Mouse (Mus musculus) small intestine, adult 2 months (tissue): ENCODE data around the gene Pdss2. TPM values are rescaled to one million over a fixed set of nuclear protein-coding genes. Genes with fewer than 3 reads are reported as not detected.

Source experiments
- H3K27ac ChIP-seq: fragments of 200-500 bp; 2 replicates; pipeline ENCODE4 v1.5.1; 2012; ENCODE audit warnings: low read depth, low read length, control low read depth, inconsistent platforms; ENCODE audit not compliant: insufficient read depth
- H3K27me3 ChIP-seq: fragments of 200-500 bp; 2 replicates; pipeline ENCODE4 v1.6.1; 2012; ENCODE audit warnings: mild to moderate bottlenecking, moderate library complexity, low read length, inconsistent platforms; ENCODE audit not compliant: control insufficient read depth, insufficient read depth
- H3K36me3 ChIP-seq: fragments of 200-500 bp; 2 replicates; pipeline ENCODE4 v1.6.1; 2012; ENCODE audit warnings: mild to moderate bottlenecking, low read length, control low read depth, inconsistent platforms; ENCODE audit not compliant: control insufficient read depth, insufficient read depth
- H3K4me1 ChIP-seq: fragments of 200-500 bp; 2 replicates; pipeline ENCODE4 v1.6.1; 2012; ENCODE audit warnings: low read length, inconsistent platforms, mixed read lengths; ENCODE audit not compliant: control insufficient read depth, insufficient read depth, insufficient read length
- H3K4me3 ChIP-seq: fragments of 200-500 bp; 2 replicates; pipeline ENCODE4 v1.5.1; 2012; ENCODE audit warnings: low read depth, mild to moderate bottlenecking, control low read depth, inconsistent platforms, low read length, moderate library complexity
- CTCF ChIP-seq: fragments of 200-500 bp; IDR thresholded peaks from 2 replicates; pipeline ENCODE4 v1.5.1; 2012; ENCODE audit warnings: low read depth, mild to moderate bottlenecking, control low read depth, inconsistent platforms, low read length, moderate library complexity, mixed read lengths; ENCODE audit not compliant: insufficient replicate concordance, insufficient read length; ENCODE audit errors: extremely low read depth
- POLR2A ChIP-seq: fragments of 200-500 bp; IDR thresholded peaks from 2 replicates; pipeline ENCODE4 v1.6.1; 2012; ENCODE audit warnings: low read depth, mild to moderate bottlenecking, control low read depth, inconsistent platforms, low read length, moderate library complexity
- WGBS: fragments of 180-500 bp; shearing (Covaris S2); methylation state at CpG from one replicate; pipeline ENCODE4 v1.1.7; 2018; 5-methylcytosine and 5-hydroxymethylcytosine counted together
- polyA plus RNA-seq: library from polyadenylated mRNA; depleted of rRNA; stranded (reverse); fragments of >200 nt; gene quantifications from 2 replicates; pipeline ENCODE4 v1.2.3, GENCODE M21; 2012

Gene Pdss2
- polyA plus RNA-seq, 1 experiment: 10.5 TPM

DNA sequence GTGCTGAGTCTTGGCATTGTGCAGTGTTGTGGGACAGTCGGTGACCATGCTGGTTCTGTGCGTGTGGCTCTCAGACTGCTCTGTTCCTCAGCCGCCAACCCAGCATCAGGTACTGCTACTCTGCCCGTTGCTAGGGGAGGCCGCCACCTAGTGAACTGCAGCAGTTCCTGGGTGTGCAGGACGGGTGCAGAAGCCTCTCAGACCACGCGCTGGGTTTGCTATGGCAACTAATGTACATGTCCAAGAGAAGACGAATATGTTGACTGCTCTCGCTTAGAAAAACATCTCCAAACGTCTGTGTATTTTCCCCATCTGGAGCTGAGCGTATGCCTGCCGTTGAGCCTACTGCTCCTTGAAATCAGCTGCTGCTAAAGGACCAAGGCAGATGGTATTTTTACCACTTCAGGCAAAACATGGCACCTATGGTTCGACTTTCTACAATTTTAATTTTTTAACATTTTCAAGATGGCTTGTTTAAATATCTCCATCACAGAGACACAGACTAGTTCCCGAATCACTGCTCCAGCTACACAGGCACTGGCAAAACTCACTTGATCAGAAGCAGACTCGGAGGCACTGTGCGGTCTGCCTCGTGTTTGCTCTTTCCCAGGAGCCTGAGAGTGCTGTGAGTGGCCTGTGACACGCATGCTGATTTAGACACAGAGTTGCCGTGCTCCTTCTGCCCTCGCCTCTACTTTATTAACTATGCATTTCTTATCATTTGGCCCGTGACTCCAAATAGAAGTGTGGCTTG, 199.6 kb downstream of the Pdss2 start:
- H3K4me1 ChIP-seq: no peaks in the 10 kb centered on the region
- H3K36me3 ChIP-seq: no peaks in the 10 kb centered on the region
- 79% methylated on average over 22 of the region's 22 CpGs for WGBS
- no peak overlapping the region for H3K4me3 ChIP-seq
- TF ChIP-seq CTCF: no peak
- TF ChIP-seq POLR2A: no peak
- no peaks in the 10 kb centered on the region for H3K27me3 ChIP-seq
- no peak overlapping the region for H3K27ac ChIP-seq

DNA sequence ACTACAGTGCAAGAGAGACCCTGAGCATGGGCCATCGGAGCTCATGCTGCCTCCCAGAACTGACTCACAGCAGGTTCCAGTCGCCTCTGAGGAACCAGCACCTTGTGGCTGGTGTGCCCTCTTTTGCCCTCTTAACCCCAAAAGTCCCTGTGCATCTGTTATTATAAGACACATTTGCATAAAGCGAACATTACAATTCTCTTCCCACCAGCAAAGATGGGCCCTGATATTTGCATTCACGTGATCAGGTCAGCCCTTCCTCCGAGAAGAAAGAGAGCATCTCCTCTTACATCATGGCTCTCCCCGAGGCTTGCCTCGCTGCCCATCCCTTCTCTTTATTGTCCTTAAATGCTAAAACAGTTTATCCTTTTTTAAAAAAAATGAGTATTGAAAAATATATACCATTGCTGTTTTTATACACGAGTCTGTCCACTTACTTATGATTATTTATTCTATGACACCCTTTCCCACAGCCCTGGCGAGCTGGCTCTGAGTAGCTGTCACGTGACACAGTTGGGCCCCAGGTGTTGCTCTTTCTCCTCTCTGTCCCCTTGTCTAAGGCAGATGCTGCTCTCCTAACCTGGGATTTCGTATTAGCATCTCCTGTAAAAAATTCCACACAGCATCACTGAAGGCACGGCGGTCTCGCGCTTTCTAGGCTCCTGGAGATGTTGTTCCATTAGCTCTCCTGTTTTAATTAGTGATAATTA, 200.9 kb downstream of the Pdss2 start:
- H3K27me3 ChIP-seq: no peaks in the 10 kb centered on the region
- H3K4me3 ChIP-seq: no peak overlapping the region
- no peaks in the 10 kb centered on the region for H3K36me3 ChIP-seq
- TF ChIP-seq CTCF: no peak
- no peak for TF ChIP-seq POLR2A
- no peaks in the 10 kb centered on the region for H3K4me1 ChIP-seq
- H3K27ac ChIP-seq: no peak overlapping the region
- 90% methylated on average over 15 of the region's 15 CpGs for WGBS

DNA sequence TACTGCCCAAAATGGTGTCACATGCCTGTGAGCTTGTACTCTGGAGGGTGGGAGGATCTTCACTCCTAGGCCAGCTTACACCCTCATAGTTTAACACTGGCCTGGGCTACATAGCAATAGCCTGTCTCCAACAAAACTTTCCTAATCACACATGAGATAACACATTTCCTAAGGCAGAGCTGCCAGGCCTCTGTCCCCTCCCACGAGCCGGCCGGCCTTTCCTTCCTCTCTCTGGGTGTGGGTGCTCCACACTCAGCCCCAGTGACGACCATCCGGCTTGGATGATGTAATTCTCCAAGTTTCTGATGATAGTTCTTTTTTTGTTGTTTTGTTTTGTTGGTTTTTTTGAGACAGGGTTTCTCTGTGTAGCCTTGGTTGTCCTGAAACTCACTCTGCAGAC, 203.3 kb downstream of the Pdss2 start:
- Histone ChIP-seq H3K4me1 (no peaks in the 10 kb centered on the region), H3K27me3 (no peaks in the 10 kb centered on the region), H3K36me3 (no peaks in the 10 kb centered on the region), H3K4me3 (no peak overlapping the region), H3K27ac (no peak overlapping the region)
- TF ChIP-seq POLR2A: no peak
- TF ChIP-seq CTCF: no peak
- WGBS: 77% methylated on average over 5 of the region's 5 CpGs

DNA sequence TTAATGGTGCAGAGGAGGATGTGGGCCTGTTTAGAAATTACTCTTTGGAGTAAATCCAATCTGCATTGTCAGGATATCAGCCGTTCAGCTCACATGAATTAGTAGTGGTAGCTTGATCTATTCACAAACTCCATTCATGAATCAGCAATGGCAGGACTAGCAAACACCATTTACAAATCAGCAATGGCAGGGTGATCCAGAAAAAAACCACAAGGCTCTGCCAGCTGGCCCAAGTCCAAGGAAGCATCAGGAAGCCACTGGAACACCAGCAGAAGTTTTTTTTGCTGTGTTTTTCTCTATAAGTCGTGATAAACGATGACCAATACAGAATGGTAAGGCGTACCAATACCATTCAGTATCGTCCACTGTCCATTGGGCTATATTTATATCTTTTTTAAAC, 209.3 kb downstream of the Pdss2 start:
- Histone ChIP-seq H3K4me1 (no peaks in the 10 kb centered on the region), H3K27ac (no peak overlapping the region), H3K4me3 (no peak overlapping the region), H3K27me3 (no peaks in the 10 kb centered on the region), H3K36me3 (no peaks in the 10 kb centered on the region)
- 86% methylated on average over 5 of the region's 5 CpGs for WGBS
- TF ChIP-seq CTCF: no peak
- no peak for TF ChIP-seq POLR2A

DNA sequence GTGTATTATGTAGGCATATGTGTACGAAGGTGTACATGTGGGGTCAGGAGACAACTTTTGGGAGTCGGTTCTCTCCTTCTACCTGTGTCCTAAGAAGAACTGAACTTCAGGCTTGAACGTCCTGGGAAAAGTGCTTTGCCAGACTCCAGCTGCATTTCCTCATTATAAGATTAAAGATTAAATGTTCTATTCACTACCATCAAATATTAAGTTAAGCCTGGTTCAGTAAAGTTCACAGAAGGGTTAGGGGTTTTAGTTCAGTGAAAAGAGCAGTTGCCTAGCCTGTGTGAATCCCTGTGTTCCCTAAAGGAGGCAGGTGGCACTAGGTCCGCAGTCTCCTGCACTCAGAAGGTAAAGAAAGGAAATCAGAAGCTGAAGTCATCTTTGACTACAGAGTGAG, 213.0 kb downstream of the Pdss2 start:
- TF ChIP-seq POLR2A (no peak), CTCF (no peak)
- H3K4me1 ChIP-seq: no peaks in the 10 kb centered on the region
- no peaks in the 10 kb centered on the region for H3K27me3 ChIP-seq
- 72% methylated on average over 4 of the region's 4 CpGs for WGBS
- H3K27ac ChIP-seq: no peak overlapping the region
- H3K36me3 ChIP-seq: no peaks in the 10 kb centered on the region
- H3K4me3 ChIP-seq: no peak overlapping the region

DNA sequence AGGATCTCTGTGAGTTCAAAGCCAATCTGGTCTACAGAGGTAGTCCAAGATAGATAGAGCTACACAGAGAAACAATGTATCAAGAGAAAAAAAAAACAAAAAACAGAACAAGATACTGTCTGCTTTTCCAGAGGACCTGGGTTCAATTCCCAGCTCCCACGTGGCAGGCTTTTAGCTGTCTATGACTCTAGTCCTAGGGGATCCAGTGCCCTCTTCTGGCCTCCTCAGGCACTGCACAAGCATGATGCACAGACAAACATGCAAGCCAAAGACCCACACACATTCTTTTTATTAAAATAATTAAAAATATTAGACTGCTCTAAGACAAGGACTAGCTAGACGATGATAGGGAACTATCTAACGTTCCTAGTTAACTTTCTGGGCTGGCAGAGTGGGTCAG, 214.5 kb downstream of the Pdss2 start:
- Histone ChIP-seq H3K4me3 (no peak overlapping the region), H3K27me3 (no peaks in the 10 kb centered on the region), H3K36me3 (no peaks in the 10 kb centered on the region), H3K27ac (no peak overlapping the region), H3K4me1 (peaks cover 4% of the 10 kb centered on the region; the same call in 1 of the 2 replicates)
- 96% methylated on average over 3 of the region's 3 CpGs for WGBS
- TF ChIP-seq POLR2A (no peak), CTCF (peak; percentile 5; the same call in 1 of the 2 replicates)

DNA sequence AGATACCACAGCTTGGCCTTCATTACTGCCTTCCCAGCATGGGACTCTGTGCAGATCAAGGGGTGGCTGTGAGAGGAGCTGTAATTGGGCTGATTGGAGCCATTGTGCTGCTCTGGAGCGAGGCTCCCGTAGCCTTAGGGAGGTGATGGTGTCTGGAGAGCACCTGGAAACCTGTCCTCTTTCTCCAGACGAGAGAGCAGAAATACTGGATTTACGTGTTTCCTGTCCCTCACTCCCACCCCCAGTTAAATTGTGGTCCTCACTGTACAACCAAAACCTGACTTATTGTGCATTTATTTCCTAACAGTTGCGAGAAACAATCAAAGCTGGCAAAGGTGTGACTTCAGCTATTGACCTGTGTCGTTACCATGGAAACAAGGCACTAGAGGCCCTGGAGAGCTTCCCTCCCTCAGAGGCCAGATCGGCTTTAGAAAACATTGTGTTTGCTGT, 218.2 kb downstream of the Pdss2 start:
- WGBS: 62% methylated on average over 7 of the region's 7 CpGs
- H3K27ac ChIP-seq: no peak overlapping the region
- no peak overlapping the region for H3K4me3 ChIP-seq
- no peaks in the 10 kb centered on the region for H3K36me3 ChIP-seq
- H3K4me1 ChIP-seq: peaks cover 8% of the 10 kb centered on the region; the same call in 1 of the 2 replicates
- no peaks in the 10 kb centered on the region for H3K27me3 ChIP-seq
- no peak for TF ChIP-seq CTCF
- no peak for TF ChIP-seq POLR2A
